Mouse (Mus musculus): ENCODE measurements at regions not wholly inside any gene's neighbourhood (a gene's known extent, or its start where the extent isn't known, plus 50 kb on each side); places are given as distances from the start of the nearest gene placed in this dataset.
A peak's percentile ranks its signal among the peaks of the same experiment; 100 is the strongest.

- TF ChIP-seq POLR2A (IDR thresholded peaks at IDR 0.05; ENCODE audit: extremely low read depth, insufficient read depth, low read length) (no peak), CTCF (IDR thresholded peaks at IDR 0.05; ENCODE audit: extremely low read depth, insufficient read depth, low read length) (no peak)
- Histone ChIP-seq H3K27ac (ENCODE audit: insufficient read depth, low read length) (no peak overlapping the region), H3K4me1 (ENCODE audit: control insufficient read depth, insufficient read depth, low read length) (no peaks in the 10 kb centered on the region)
Observed at GRCm38 (mm10) chr10:117439206-117440110, 59.6 kb upstream of the Cpsf6 start.

GRCm38 (mm10) chr10:117438614-117439193, 58.9 kb upstream of the Cpsf6 start:
- H3K27ac ChIP-seq (ENCODE audit: insufficient read depth, low read length), result no peak overlapping the region
- TF ChIP-seq POLR2A (IDR thresholded peaks at IDR 0.05; ENCODE audit: extremely low read depth, insufficient read depth, low read length) (no peak), CTCF (IDR thresholded peaks at IDR 0.05; ENCODE audit: extremely low read depth, insufficient read depth, low read length) (no peak)
- no peak overlapping the region for H3K4me3 ChIP-seq (ENCODE audit: insufficient read depth, low read length)
- H3K4me1 ChIP-seq (ENCODE audit: control insufficient read depth, insufficient read depth, low read length), result no peaks in the 10 kb centered on the region

More at GRCm38 (mm10) chr10:117439206-117440110, 59.6 kb upstream of the Cpsf6 start:
- no peak overlapping the region for H3K4me3 ChIP-seq (ENCODE audit: insufficient read depth, low read length)

GRCm38 (mm10) chr10:117437970-117438369, 58.2 kb upstream of the Cpsf6 start:
- Histone ChIP-seq H3K27ac (ENCODE audit: insufficient read depth, low read length) (no peak overlapping the region), H3K4me1 (ENCODE audit: control insufficient read depth, insufficient read depth, low read length) (no peaks in the 10 kb centered on the region), H3K4me3 (ENCODE audit: insufficient read depth, low read length) (no peak overlapping the region)
- TF ChIP-seq CTCF (IDR thresholded peaks at IDR 0.05; ENCODE audit: extremely low read depth, insufficient read depth, low read length) (no peak), POLR2A (IDR thresholded peaks at IDR 0.05; ENCODE audit: extremely low read depth, insufficient read depth, low read length) (no peak)

- no peaks in the 10 kb centered on the region for H3K4me1 ChIP-seq (ENCODE audit: control insufficient read depth, insufficient read depth, low read length)
- no peak overlapping the region for H3K27ac ChIP-seq (ENCODE audit: insufficient read depth, low read length)
- H3K4me3 ChIP-seq (ENCODE audit: insufficient read depth, low read length), result no peak overlapping the region
- TF ChIP-seq CTCF (IDR thresholded peaks at IDR 0.05; ENCODE audit: extremely low read depth, insufficient read depth, low read length) (peak; percentile 61), POLR2A (IDR thresholded peaks at IDR 0.05; ENCODE audit: extremely low read depth, insufficient read depth, low read length) (no peak)
Observed at GRCm38 (mm10) chr10:117436875-117437715, 57.3 kb upstream of the Cpsf6 start.

GRCm38 (mm10) chr10:117436308-117436874, 56.6 kb upstream of the Cpsf6 start:
- TF ChIP-seq POLR2A (IDR thresholded peaks at IDR 0.05; ENCODE audit: extremely low read depth, insufficient read depth, low read length), result no peak
- no peak for TF ChIP-seq CTCF (IDR thresholded peaks at IDR 0.05; ENCODE audit: extremely low read depth, insufficient read depth, low read length)
- no peaks in the 10 kb centered on the region for H3K4me1 ChIP-seq (ENCODE audit: control insufficient read depth, insufficient read depth, low read length)
- H3K4me3 ChIP-seq (ENCODE audit: insufficient read depth, low read length), result no peak overlapping the region
- no peak overlapping the region for H3K27ac ChIP-seq (ENCODE audit: insufficient read depth, low read length)

- H3K4me3 ChIP-seq (ENCODE audit: insufficient read depth, low read length), result no peak overlapping the region; the same call in 1 of the 2 replicates
- H3K4me1 ChIP-seq (ENCODE audit: control insufficient read depth, insufficient read depth, low read length), result no peaks in the 10 kb centered on the region
Observed at GRCm38 (mm10) chr10:117435734-117436121, 55.9 kb upstream of the Cpsf6 start.

GRCm38 (mm10) chr10:117434871-117435733, 55.3 kb upstream of the Cpsf6 start:
- Histone ChIP-seq H3K4me3 (ENCODE audit: insufficient read depth, low read length) (peak overlapping the region; percentile 14), H3K4me1 (ENCODE audit: control insufficient read depth, insufficient read depth, low read length) (no peaks in the 10 kb centered on the region), H3K27ac (ENCODE audit: insufficient read depth, low read length) (no peak overlapping the region)
- TF ChIP-seq CTCF (IDR thresholded peaks at IDR 0.05; ENCODE audit: extremely low read depth, insufficient read depth, low read length) (peak; percentile 98), POLR2A (IDR thresholded peaks at IDR 0.05; ENCODE audit: extremely low read depth, insufficient read depth, low read length) (no peak)

More at GRCm38 (mm10) chr10:117435734-117436121, 55.9 kb upstream of the Cpsf6 start:
- no peak for TF ChIP-seq POLR2A (IDR thresholded peaks at IDR 0.05; ENCODE audit: extremely low read depth, insufficient read depth, low read length)
- no peak for TF ChIP-seq CTCF (IDR thresholded peaks at IDR 0.05; ENCODE audit: extremely low read depth, insufficient read depth, low read length)
- H3K27ac ChIP-seq (ENCODE audit: insufficient read depth, low read length), result no peak overlapping the region

- H3K4me3 ChIP-seq (ENCODE audit: insufficient read depth, low read length), result no peak overlapping the region
- no peaks in the 10 kb centered on the region for H3K4me1 ChIP-seq (ENCODE audit: control insufficient read depth, insufficient read depth, low read length)
- TF ChIP-seq CTCF (IDR thresholded peaks at IDR 0.05; ENCODE audit: extremely low read depth, insufficient read depth, low read length), result no peak
- TF ChIP-seq POLR2A (IDR thresholded peaks at IDR 0.05; ENCODE audit: extremely low read depth, insufficient read depth, low read length), result no peak
- H3K27ac ChIP-seq (ENCODE audit: insufficient read depth, low read length), result no peak overlapping the region
Observed at GRCm38 (mm10) chr10:117434293-117434842, 54.6 kb upstream of the Cpsf6 start.
